Mouse (Mus musculus) brain, embryonic 14.5 days (tissue): ENCODE data around the gene U2af1.

ENCODE experiments used
- CTCF ChIP-seq: fragments of 200-500 bp; IDR thresholded peaks from 2 replicates; pipeline ENCODE4 v1.5.1; 2012; ENCODE audit warnings: inconsistent platforms, mild to moderate bottlenecking, moderate library complexity, borderline replicate concordance; ENCODE audit not compliant: insufficient read depth, insufficient read length; ENCODE audit errors: extremely low read depth
- POLR2A ChIP-seq: fragments of 200-500 bp; IDR thresholded peaks from 2 replicates; pipeline ENCODE4 v1.6.1; 2012; ENCODE audit warnings: mild to moderate bottlenecking, inconsistent platforms, borderline replicate concordance; ENCODE audit not compliant: poor library complexity, insufficient read depth, insufficient read length, severe bottlenecking; ENCODE audit errors: extremely low read depth

DNA sequence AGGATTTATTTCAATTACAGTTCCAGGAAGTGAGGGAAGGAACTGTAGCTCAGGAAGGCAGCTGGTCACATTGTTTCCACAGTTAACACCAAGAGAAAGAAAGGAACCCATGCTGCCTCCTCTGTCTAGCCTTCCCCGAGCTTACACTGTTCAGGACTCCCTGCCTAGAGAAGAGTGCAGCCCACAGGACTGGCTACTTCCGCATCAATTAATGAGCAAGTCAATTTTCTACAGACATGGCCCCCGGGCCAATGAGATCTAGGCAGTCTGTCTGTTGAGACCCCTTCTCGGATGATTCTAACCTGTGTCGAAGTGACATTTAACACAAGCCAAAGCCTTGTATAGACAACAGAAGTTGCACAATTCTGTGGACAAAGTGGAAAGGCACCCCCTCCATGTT lies 23.8 kb downstream of the U2af1 start:
- TF ChIP-seq CTCF, result no peak
- no peak for TF ChIP-seq POLR2A
